Mouse (Mus musculus) left cerebral cortex, adult 2 months (tissue): Measurements from ENCODE around the gene Hectd4. TPM values are rescaled to one million over a fixed set of nuclear protein-coding genes. Genes with fewer than 3 reads are reported as not detected.
"Not testable (repeated sequence)": the region's sequence is repeated elsewhere in the genome, so short reads cannot be mapped to it uniquely, and the experiment has no call there.

Experiments used
- DNase-seq, 2 experiments: peaks; one replicate each; pipeline ENCODE4 v3.0.0; 2021 to 2022; ENCODE audit warnings: low spot score in 2 of 2, mixed read lengths in 1 of 2; ENCODE audit errors: extremely low spot score in 1 of 2
- H3K27ac ChIP-seq: fragments of 200-600 bp; 2 replicates; pipeline ENCODE4 v1.8.1; 2022
- H3K4me3 ChIP-seq: fragments of 200-600 bp; 2 replicates; pipeline ENCODE4 v1.8.1; 2022
- CTCF ChIP-seq: fragments of 200-600 bp; IDR thresholded peaks from 2 replicates; pipeline ENCODE4 v1.8.1; 2022; ENCODE audit warnings: antibody characterized with exemption, mild to moderate bottlenecking, moderate library complexity
- intact Hi-C: fragments of 180-260 bp; cut with DNase I; formaldehyde crosslinking; loops from one replicate; pipeline ENCODE4 v1.15.1; 2025
- total RNA-seq, 2 experiments: library from RNA; stranded (reverse); gene quantifications; 2 replicates each; pipeline ENCODE4 v1.2.3; 2021

Gene Hectd4
- total RNA-seq, 2 experiments from 2014 or later, result 186 to 205 TPM

DNA sequence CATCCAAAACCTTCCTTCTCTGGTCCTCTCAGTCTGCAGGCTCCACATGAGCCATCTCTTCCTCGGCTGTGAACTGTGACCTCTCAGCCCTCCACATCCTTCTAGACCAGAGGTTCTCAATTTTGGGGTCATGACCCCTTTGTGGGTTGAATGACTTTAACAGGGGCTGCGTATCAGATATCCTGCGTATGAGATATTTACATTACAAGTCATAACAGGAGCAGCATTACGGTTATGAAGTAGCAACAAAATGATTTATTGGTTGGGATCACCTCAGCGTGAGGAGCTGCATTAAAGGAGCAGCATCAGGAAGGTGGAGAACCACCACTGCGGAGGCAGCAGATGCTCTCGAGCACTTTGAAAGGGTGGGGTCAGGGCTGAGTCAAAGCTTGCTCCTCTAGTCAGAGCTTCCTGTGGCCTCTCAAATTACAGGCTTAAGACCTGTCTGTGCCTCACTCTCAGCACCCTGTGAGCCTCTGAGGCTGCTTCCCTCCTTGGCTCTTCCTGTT is 121.0 kb downstream of the Hectd4 start:
- no peak for TF ChIP-seq CTCF
- DNase-seq, result no peak
- H3K27ac ChIP-seq, result 0 out of 2 replicates have a peak overlapping the region, but pooled peaks have one; percentile 24
- H3K4me3 ChIP-seq, result no peak overlapping the region
- intact Hi-C loops, result no loop called here

DNA sequence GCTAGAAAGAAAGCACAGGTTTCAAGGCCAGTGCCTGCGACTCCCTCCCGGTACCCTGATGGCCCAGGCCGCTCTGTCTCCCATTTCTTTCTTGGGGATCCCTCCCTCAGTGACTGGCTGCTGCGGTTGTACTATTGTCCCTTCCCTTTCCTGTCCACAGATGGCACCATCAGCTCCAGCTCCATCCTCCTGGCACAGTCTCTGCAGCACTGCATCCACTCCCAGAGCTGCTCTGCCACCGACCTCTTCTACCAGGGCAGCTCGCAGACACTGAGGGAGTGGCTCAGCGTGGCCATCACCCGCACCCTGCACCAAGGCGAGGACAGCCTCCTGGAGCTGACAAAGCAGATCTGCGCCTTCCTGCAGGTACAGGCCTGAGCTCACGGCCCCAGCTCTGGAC is 122.5 kb downstream of the Hectd4 start:
- intact Hi-C loops, result no loop called here
- Histone ChIP-seq H3K27ac (peak overlapping the region; percentile 22; the same call in 1 of the 2 replicates), H3K4me3 (no peak overlapping the region)
- DNase-seq, result no peak
- no peak; the same call in 1 of the 2 replicates for TF ChIP-seq CTCF

DNA sequence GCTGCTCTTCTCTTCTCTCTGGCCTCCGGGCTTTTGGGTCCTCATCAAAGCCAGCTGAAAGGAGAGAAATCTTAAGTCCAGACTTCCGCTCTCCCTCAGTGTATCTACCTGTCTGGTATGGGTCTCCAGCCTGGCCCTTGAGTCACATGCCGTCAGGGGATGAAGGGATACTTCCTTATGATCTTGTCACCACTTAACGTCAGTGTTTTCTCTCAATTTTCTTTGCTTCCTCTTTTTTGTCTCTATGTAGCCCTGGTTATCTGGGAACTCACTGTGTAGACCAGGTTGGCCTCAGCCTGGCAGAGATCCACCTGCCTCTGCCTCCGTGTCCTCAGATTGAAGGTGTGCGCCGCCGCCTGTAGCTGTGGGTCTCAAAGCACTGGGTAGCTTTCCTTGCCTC is 124.0 kb downstream of the Hectd4 start:
- intact Hi-C loops, result no loop called here
- no peak for TF ChIP-seq CTCF
- Histone ChIP-seq H3K27ac (no peak overlapping the region), H3K4me3 (no peak overlapping the region)
- no peak for DNase-seq

DNA sequence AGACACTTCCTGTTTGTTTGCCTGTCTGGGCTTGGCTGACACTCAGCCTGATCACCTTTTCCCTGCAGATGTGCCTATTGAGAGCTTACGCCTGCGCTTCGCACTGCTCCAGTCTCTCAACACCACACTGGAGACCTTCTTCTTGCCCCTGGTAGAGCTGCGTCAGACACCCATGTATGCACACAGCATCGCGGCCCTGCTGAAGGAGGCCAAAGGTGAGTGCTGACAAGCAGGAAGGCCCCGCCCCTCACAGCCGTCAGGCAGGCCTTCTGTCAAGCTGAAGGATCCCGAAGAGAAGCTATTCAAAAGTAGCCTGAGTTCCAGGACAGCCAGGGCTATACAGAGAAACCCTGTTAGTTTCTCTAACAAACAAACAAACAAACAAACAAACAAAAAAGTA is 139.2 kb downstream of the Hectd4 start:
- Histone ChIP-seq H3K4me3 (no peak overlapping the region), H3K27ac (no peak overlapping the region)
- no peak for TF ChIP-seq CTCF
- no peak for DNase-seq
- intact Hi-C loops, result no loop called here

DNA sequence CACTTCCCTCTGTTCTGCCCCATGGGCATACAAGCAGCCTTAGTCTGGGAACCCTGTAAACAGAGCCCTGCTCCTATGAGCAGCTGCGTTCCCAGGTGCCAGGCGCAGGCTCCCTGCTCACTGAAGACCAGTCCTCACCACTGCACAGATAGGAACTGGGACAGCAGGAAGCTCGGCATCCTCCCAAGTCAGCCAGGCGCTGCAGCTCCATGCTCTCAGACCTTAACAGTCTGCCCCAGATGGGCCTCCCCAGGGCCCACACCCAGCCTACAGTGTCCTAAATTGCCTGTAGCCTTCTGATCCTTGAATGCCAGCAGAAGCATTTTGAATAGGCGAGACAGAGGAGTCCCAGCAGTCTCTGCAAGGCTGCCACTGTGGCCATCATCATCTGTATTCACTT is 141.7 kb downstream of the Hectd4 start:
- no peak for DNase-seq
- intact Hi-C loops, result no loop called here
- TF ChIP-seq CTCF, result no peak
- no peak overlapping the region for H3K4me3 ChIP-seq
- no peak overlapping the region; the same call in 1 of the 2 replicates for H3K27ac ChIP-seq

DNA sequence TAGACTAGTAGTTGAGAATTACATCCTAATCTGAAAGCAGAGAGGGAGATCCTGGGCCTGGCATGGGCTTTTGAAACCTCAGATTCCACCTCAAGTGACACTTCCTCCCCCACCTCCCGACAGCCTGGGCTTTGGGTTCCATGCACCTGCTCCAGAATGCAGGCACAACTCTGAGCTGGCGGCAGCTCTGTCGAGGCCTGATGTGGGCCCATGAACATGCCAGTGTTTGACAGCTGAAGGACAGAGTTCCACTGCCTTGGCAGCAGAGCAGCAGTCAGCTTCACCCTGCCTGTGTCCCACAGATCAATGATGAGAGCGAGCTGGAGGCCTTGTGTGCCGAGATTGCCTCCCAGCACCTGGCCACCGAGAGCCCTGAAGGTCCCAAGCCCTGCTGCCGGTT is 143.4 kb downstream of the Hectd4 start:
- H3K4me3 ChIP-seq, result no peak overlapping the region
- intact Hi-C loops, result no loop called here
- H3K27ac ChIP-seq, result no peak overlapping the region
- no peak for TF ChIP-seq CTCF
- no peak for DNase-seq

DNA sequence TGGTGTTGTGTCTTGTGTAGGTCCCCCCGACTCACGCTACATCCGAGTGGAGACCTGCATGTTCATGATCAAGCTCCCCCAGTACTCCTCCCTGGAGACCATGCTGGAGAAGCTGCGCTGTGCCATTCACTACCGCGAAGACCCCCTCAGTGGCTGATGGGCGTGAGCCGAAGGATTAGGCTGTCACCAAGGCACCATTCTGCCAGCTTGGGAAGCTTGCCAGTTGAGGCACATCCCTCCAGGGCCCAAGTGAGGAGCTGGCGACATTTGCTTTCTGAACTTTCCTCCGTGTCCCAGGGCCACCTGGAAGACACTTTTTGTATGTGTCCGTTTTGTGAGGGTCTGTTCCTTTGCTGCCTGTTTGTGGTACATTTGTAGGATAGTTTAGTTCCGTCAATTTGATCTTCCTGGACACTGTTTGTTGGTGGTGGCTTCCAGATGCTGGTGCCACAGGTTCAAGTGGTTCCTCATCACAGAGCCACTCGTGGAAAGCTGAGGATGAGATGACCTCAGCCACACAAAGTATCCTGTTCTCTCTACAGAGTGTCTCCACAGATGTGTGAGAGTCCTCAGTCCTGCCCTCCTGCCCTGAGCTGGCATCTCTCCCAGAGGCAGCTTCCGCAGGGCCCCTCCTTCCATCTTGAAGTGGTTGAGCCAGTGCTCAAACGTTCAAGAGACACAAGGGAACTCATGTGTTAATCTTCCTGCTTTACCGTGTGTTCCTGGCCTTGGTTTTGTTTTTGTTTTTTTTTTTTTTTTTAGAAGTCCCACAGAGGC is 146.6 kb downstream of the Hectd4 start:
- DNase-seq, result no peak
- intact Hi-C loops, result no loop called here
- Histone ChIP-seq H3K27ac (no peak overlapping the region), H3K4me3 (no peak overlapping the region)
- TF ChIP-seq CTCF, result no peak

DNA sequence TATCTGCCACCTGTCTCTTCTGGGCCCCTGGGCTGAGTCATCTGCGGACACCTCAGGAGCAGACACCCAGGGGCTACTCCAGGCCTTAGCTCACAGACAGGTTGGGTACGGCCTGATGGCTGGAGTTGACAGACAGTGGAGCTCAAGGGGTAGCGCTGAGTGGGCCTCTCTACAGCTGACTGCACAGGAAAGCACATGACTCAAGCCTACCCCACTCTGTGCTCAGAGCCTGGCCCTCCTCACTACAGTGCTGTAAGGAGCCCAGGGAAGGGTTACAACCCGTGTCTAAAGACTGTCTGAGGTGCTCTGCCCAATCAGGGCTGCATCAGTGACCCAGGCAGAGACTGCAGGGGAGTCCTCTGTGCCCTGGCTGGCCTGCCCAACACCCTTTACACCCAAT is 147.2 kb downstream of the Hectd4 start:
- Histone ChIP-seq H3K27ac (no peak overlapping the region), H3K4me3 (no peak overlapping the region)
- intact Hi-C loops, result no loop called here
- DNase-seq, result no peak
- TF ChIP-seq CTCF, result no peak

DNA sequence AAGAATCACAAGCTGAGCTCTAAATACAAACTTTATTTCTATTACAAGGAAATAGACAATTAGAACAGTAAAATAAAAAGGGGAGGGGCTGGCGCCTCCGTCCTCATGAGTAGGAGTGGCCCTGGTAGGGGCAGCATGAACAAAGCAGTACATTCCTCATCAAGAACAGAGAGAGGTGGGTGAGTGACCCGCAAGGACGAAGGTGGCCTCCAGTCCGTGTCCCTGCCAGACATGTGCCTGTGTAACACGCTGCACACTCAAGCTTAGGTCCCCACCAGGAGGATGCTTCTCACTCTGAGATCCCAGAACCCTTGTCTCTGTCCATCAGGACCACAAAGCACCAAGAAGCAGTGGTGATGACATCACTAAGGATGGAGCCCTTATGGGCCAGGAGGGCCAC is 151.7 kb downstream of the Hectd4 start:
- no peak for DNase-seq
- intact Hi-C loops, result no loop called here
- no peak overlapping the region for H3K27ac ChIP-seq
- no peak for TF ChIP-seq CTCF
- H3K4me3 ChIP-seq, result no peak overlapping the region

DNA sequence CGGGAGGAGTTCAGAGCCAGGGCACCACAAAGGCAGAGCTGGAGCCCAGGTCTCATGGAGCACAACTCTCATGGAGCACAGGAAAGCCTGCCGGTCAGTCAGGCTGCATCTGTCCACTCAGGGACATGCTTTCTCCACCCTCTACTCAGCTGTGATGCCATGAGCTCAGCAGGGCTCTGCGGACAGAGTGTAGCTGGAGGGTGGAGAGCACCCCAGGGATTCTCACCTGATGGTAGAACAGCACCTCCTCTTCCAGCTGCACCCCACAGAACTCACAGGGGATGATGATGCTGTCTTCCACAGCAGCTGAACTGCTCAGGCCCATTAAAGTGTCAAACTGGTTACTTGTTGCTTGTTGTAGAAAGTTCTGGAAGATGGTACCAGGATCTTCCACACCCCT is 154.8 kb downstream of the Hectd4 start:
- no peak for DNase-seq
- H3K27ac ChIP-seq, result no peak overlapping the region
- no peak overlapping the region for H3K4me3 ChIP-seq
- intact Hi-C loops, result loop anchor here (5.0 kb wide), 1 partner anchor 157 kb away; no protein-coding TSS in a partner anchor
- no peak for TF ChIP-seq CTCF

DNA sequence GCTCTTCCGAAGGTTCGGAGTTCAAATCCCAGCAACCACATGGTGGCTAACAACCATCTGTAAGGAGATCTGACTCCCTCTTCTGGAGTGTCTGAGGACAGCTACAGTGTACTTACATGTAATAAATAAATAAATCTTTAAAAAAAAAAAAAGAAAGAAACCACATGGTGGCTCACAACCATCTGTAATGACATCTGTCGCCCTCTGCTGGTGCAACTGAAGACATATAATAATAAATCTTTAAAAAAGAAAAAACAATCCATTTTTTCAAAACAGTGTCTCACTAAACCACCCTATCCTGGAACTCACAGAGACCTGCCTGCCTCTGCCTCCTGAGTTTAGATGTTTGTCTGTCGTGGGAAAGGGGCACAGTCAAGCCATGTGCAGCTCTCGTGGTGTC is 157.0 kb downstream of the Hectd4 start:
- not testable (repeated sequence) for H3K4me3 ChIP-seq, DNase-seq, H3K27ac ChIP-seq
- intact Hi-C loops, result loop anchor here (5.0 kb wide), 1 partner anchor 160 kb away; no protein-coding TSS in a partner anchor
- peak; percentile 67 for TF ChIP-seq CTCF

DNA sequence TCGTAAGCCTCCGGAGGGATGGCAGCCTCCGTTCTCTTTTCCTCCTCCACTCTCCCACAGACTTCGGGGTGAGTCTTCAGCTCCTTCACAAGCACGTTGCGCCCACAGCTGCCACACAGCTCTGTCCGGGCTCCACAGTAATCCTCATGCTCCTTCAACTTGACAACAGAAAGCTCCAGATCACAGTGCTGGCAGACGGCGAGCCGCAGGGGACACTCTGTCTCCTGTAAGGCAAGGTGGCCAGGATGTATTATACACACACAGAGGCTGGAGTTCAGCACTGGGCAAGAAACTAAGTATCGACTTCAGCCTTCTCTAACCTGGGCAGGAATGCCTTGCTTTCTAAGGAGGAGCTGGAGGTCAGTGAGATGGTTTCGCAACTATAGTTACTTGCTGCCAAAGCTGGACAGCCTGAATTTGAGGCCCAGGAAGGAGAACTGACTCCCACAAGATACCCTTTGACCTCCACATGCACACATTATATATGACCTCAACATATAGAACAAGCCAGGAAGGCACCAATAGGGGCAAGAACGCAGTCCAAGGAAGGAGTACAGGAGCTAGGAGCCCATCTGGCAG is 158.7 kb downstream of the Hectd4 start:
- H3K27ac ChIP-seq, result 0 out of 2 replicates have a peak overlapping the region, but pooled peaks have one; percentile 15
- H3K4me3 ChIP-seq, result no peak overlapping the region
- intact Hi-C loops, result loop anchor here (5.0 kb wide), 1 partner anchor 161 kb away; no protein-coding TSS in a partner anchor
- TF ChIP-seq CTCF, result no peak
- DNase-seq, result no peak
